Mouse (Mus musculus) C2C12 (cell line): ENCODE data around the gene C5ar2. TPM values are rescaled to one million over a fixed set of nuclear protein-coding genes. Genes with fewer than 3 reads are reported as not detected.
"Not testable (repeated sequence)": the region's sequence is repeated elsewhere in the genome, so short reads cannot be mapped to it uniquely, and the experiment has no call there.

Source experiments
- H3K27me3 ChIP-seq: one replicate; pipeline ENCODE4 v1.6.1; 2011; ENCODE audit not compliant: control insufficient read depth, insufficient read depth, insufficient read length
- H3K36me3 ChIP-seq: one replicate; pipeline ENCODE4 v1.6.1; 2011; ENCODE audit not compliant: control insufficient read depth, insufficient read depth
- H3K4me3 ChIP-seq: one replicate; pipeline ENCODE4 v1.5.1; 2011; ENCODE audit warnings: mild to moderate bottlenecking, control low read depth; ENCODE audit not compliant: poor library complexity, insufficient read depth, severe bottlenecking
- H3K79me2 ChIP-seq: one replicate; pipeline ENCODE4 v1.6.1; 2011; ENCODE audit not compliant: control insufficient read depth, insufficient read depth
- H3K79me3 ChIP-seq: one replicate; pipeline ENCODE4 v1.6.1; 2011; ENCODE audit warnings: low read depth, control low read depth
- H3ac ChIP-seq: one replicate; pipeline ENCODE3; 2011; ENCODE audit warnings: low read depth; ENCODE audit not compliant: control insufficient read depth, insufficient read length
- CEBPB ChIP-seq: IDR thresholded peaks from one replicate; pipeline ENCODE4 v1.6.1; 2011; ENCODE audit warnings: low read depth, mild to moderate bottlenecking, control low read depth, moderate library complexity
- CTCF ChIP-seq: IDR thresholded peaks from one replicate; pipeline ENCODE4 v1.5.1; 2011; ENCODE audit not compliant: control insufficient read depth, insufficient read depth, insufficient read length
- FOSL1 ChIP-seq: IDR thresholded peaks from one replicate; pipeline ENCODE4 v1.8.0; 2011; ENCODE audit warnings: mild to moderate bottlenecking, low read length; ENCODE audit not compliant: poor library complexity, insufficient read depth, severe bottlenecking
- MAX ChIP-seq: IDR thresholded peaks from one replicate; pipeline ENCODE4 v1.6.1; 2011; ENCODE audit warnings: mild to moderate bottlenecking, control low read depth
- MYOD1 ChIP-seq: IDR thresholded peaks from one replicate; pipeline ENCODE4 v1.6.1; 2011; ENCODE audit warnings: low read depth; ENCODE audit not compliant: control insufficient read depth, insufficient read length
- MYOG ChIP-seq: IDR thresholded peaks from one replicate; pipeline ENCODE4 v1.6.1; 2011; ENCODE audit not compliant: control insufficient read depth, insufficient read length; ENCODE audit errors: extremely low read depth
- USF1 ChIP-seq: IDR thresholded peaks from one replicate; pipeline ENCODE4 v1.6.1; 2011; ENCODE audit warnings: low read depth, mild to moderate bottlenecking, control low read depth, moderate library complexity
- polyA plus RNA-seq: library from polyadenylated mRNA; unstranded; fragments of >200 nt; fragmentation: generic; extraction: Trizol; gene quantifications from one replicate; pipeline ENCODE4 v1.2.1, GENCODE M21; 2012; ENCODE audit warnings: missing spikeins

The C5ar2 gene
- polyA plus RNA-seq, 1 experiment = not detected

GRCm38 (mm10) chr7:16259110-16259590 is 15.2 kb upstream of the C5ar2 start, which contains the start of gene C5ar1:
Gene C5ar1 (minus strand): TSS chr7:16259540.
- Histone ChIP-seq H3K79me3 (no peaks in the 10 kb centered on the region), H3ac (no peak within 1 kb of the TSS), H3K36me3 (no peaks in the 10 kb centered on the region), H3K4me3 (no peak within 1 kb of the TSS), H3K79me2 (no peaks in the 10 kb centered on the region), H3K27me3 (no peaks in the 10 kb centered on the region)
- TF ChIP-seq MAX (no peak), USF1 (no peak), CTCF (no peak), MYOD1 (no peak), MYOG (no peak), CEBPB (no peak), FOSL1 (no peak)

- Histone ChIP-seq H3K79me3 (no peaks in the 10 kb centered on the region), H3K79me2 (no peaks in the 10 kb centered on the region), H3K36me3 (no peaks in the 10 kb centered on the region), H3ac (no peak overlapping the region), H3K4me3 (no peak overlapping the region), H3K27me3 (no peaks in the 10 kb centered on the region)
- TF ChIP-seq USF1 = no peak
- no peak for TF ChIP-seq FOSL1
- no peak for TF ChIP-seq CTCF
- no peak for TF ChIP-seq MYOG
- no peak for TF ChIP-seq MAX
- no peak for TF ChIP-seq CEBPB
- no peak for TF ChIP-seq MYOD1
These were observed 13.9 kb upstream of the C5ar2 start for GRCm38 (mm10) chr7:16257830-16258229.

- H3K36me3 ChIP-seq, H3K79me2 ChIP-seq, H3K27me3 ChIP-seq, H3ac ChIP-seq, H3K79me3 ChIP-seq, H3K4me3 ChIP-seq: not testable (repeated sequence)
These were observed 12.0 kb upstream of the C5ar2 start for GRCm38 (mm10) chr7:16255963-16256362.

GRCm38 (mm10) chr7:16254195-16254594 is 10.2 kb upstream of the C5ar2 start:
- TF ChIP-seq CEBPB = no peak
- no peak for TF ChIP-seq FOSL1
- no peak for TF ChIP-seq CTCF
- no peak for TF ChIP-seq MYOG
- TF ChIP-seq MYOD1 = no peak
- no peak for TF ChIP-seq USF1
- Histone ChIP-seq H3K79me2 (no peaks in the 10 kb centered on the region), H3K27me3 (no peaks in the 10 kb centered on the region), H3K4me3 (no peak overlapping the region), H3K79me3 (no peaks in the 10 kb centered on the region), H3K36me3 (no peaks in the 10 kb centered on the region), H3ac (no peak overlapping the region)

- Histone ChIP-seq H3K79me3 (no peaks in the 10 kb centered on the region), H3K79me2 (no peaks in the 10 kb centered on the region), H3K27me3 (peaks cover 3% of the 10 kb centered on the region), H3K4me3 (no peak overlapping the region), H3K36me3 (no peaks in the 10 kb centered on the region), H3ac (no peak overlapping the region)
- TF ChIP-seq MYOG = no peak
- TF ChIP-seq CEBPB = peak; percentile 16
These were observed 6.7 kb upstream of the C5ar2 start for GRCm38 (mm10) chr7:16250687-16251086.

GRCm38 (mm10) chr7:16245958-16246357 is 2.0 kb upstream of the C5ar2 start:
- no peaks in the 10 kb centered on the region for H3K36me3 ChIP-seq
- peaks cover 3% of the 10 kb centered on the region for H3K27me3 ChIP-seq
- H3K79me3 ChIP-seq = no peaks in the 10 kb centered on the region
- no peak overlapping the region for H3ac ChIP-seq
- TF ChIP-seq FOSL1 (no peak), MYOG (no peak), CTCF (no peak), USF1 (no peak), MYOD1 (no peak), MAX (no peak), CEBPB (no peak)
- no peak overlapping the region for H3K4me3 ChIP-seq
- no peaks in the 10 kb centered on the region for H3K79me2 ChIP-seq
